Mouse (Mus musculus): ENCODE data around the gene Phf21a.
A peak's percentile ranks its signal among the peaks of the same experiment; 100 is the strongest.

Gene Phf21a

GRCm38 (mm10) chr2:92092817-92093216, at the start of gene Phf21a:
Gene Phf21a, plus strand, starts transcription at chr2:92093117.
- DNase-seq (ENCODE audit: low spot score in 2 of 2) = no peak

- DNase-seq (ENCODE audit: low spot score in 2 of 2) = no peak
These were observed 49.6 kb upstream of the Phf21a start for GRCm38 (mm10) chr2:92043285-92043684.

GRCm38 (mm10) chr2:92047601-92048000, 45.3 kb upstream of the Phf21a start:
- DNase-seq (ENCODE audit: low spot score in 2 of 2) = no peak

GRCm38 (mm10) chr2:92048034-92048690, 44.8 kb upstream of the Phf21a start:
- DNase-seq (ENCODE audit: low spot score in 2 of 2) = no peak

- DNase-seq (ENCODE audit: low spot score in 2 of 2) = peak in 1 of 2 experiments; percentile 33
These were observed 40.7 kb upstream of the Phf21a start for GRCm38 (mm10) chr2:92052188-92052587.

GRCm38 (mm10) chr2:92052754-92053153, 40.2 kb upstream of the Phf21a start:
- no peak for DNase-seq (ENCODE audit: low spot score in 2 of 2)

- DNase-seq (ENCODE audit: low spot score in 2 of 2) = peak; percentile 88 to 89
These were observed 37.7 kb upstream of the Phf21a start for GRCm38 (mm10) chr2:92055101-92055813.

GRCm38 (mm10) chr2:92055831-92056236, 37.1 kb upstream of the Phf21a start:
- peak; percentile 52 to 54 for DNase-seq (ENCODE audit: low spot score in 2 of 2)

GRCm38 (mm10) chr2:92056760-92057159, 36.2 kb upstream of the Phf21a start:
- DNase-seq (ENCODE audit: low spot score in 2 of 2) = no peak

GRCm38 (mm10) chr2:92058469-92058868, 34.4 kb upstream of the Phf21a start:
- peak; percentile 84 to 93 for DNase-seq (ENCODE audit: low spot score in 2 of 2)

- DNase-seq (ENCODE audit: low spot score in 2 of 2) = no peak
These were observed 34.0 kb upstream of the Phf21a start for GRCm38 (mm10) chr2:92058936-92059335.

GRCm38 (mm10) chr2:92059481-92060220, 33.3 kb upstream of the Phf21a start:
- DNase-seq (ENCODE audit: low spot score in 2 of 2) = peak; percentile 63 to 73

GRCm38 (mm10) chr2:92060291-92060690, 32.6 kb upstream of the Phf21a start:
- DNase-seq (ENCODE audit: low spot score in 2 of 2) = no peak

- no peak for DNase-seq (ENCODE audit: low spot score in 2 of 2)
These were observed 31.6 kb upstream of the Phf21a start for GRCm38 (mm10) chr2:92061337-92061736.

- no peak for DNase-seq (ENCODE audit: low spot score in 2 of 2)
These were observed 29.8 kb upstream of the Phf21a start for GRCm38 (mm10) chr2:92063106-92063505.

GRCm38 (mm10) chr2:92065269-92065888, 27.5 kb upstream of the Phf21a start:
- no peak for DNase-seq (ENCODE audit: low spot score in 2 of 2)

- DNase-seq (ENCODE audit: low spot score in 2 of 2) = no peak
These were observed 27.0 kb upstream of the Phf21a start for GRCm38 (mm10) chr2:92065938-92066337.

GRCm38 (mm10) chr2:92066899-92067298, 26.0 kb upstream of the Phf21a start:
- no peak for DNase-seq (ENCODE audit: low spot score in 2 of 2)

- no peak for DNase-seq (ENCODE audit: low spot score in 2 of 2)
These were observed 25.3 kb upstream of the Phf21a start for GRCm38 (mm10) chr2:92067600-92067999.

- no peak for DNase-seq (ENCODE audit: low spot score in 2 of 2)
These were observed 23.3 kb upstream of the Phf21a start for GRCm38 (mm10) chr2:92069630-92070029.

GRCm38 (mm10) chr2:92071143-92071542, 21.8 kb upstream of the Phf21a start:
- DNase-seq (ENCODE audit: low spot score in 2 of 2) = no peak

GRCm38 (mm10) chr2:92076086-92076692, 16.7 kb upstream of the Phf21a start:
- DNase-seq (ENCODE audit: low spot score in 2 of 2) = no peak
